Mouse (Mus musculus) T-cell, adult 2 months (primary cell): ENCODE results near the gene Arhgap22.

ENCODE experiments used
- DNase-seq: peaks from one replicate; pipeline ENCODE4 v3.0.0; 2022; ENCODE audit warnings: low spot score

Arhgap22 gene

GRCm38 (mm10) chr14:33213823-33214766, at the start of gene Arhgap22:
Arhgap22 (plus strand) TSS chr14:33214026.
- peak; percentile 39 for DNase-seq

GRCm38 (mm10) chr14:33168750-33169149, 45.1 kb upstream of the Arhgap22 start:
- no peak for DNase-seq

GRCm38 (mm10) chr14:33171942-33172341, 41.9 kb upstream of the Arhgap22 start:
- DNase-seq: no peak

GRCm38 (mm10) chr14:33175059-33175821, 38.6 kb upstream of the Arhgap22 start:
- no peak for DNase-seq

GRCm38 (mm10) chr14:33180102-33180501, 33.7 kb upstream of the Arhgap22 start:
- DNase-seq: no peak

- peak; percentile 23 for DNase-seq
These were observed 28.6 kb upstream of the Arhgap22 start, which contains the start of gene Wdfy4 for GRCm38 (mm10) chr14:33185068-33185800. Wdfy4 (minus strand) TSS chr14:33185508.

- no peak for DNase-seq
These were observed 26.6 kb upstream of the Arhgap22 start for GRCm38 (mm10) chr14:33187201-33187600.

GRCm38 (mm10) chr14:33189230-33189629, 24.6 kb upstream of the Arhgap22 start:
- DNase-seq: no peak

GRCm38 (mm10) chr14:33189849-33190423, 23.9 kb upstream of the Arhgap22 start:
- DNase-seq: no peak

- DNase-seq: no peak
These were observed 23.2 kb upstream of the Arhgap22 start for GRCm38 (mm10) chr14:33190646-33191045.

- no peak for DNase-seq
These were observed 20.1 kb upstream of the Arhgap22 start for GRCm38 (mm10) chr14:33193762-33194161.

GRCm38 (mm10) chr14:33194241-33194640, 19.6 kb upstream of the Arhgap22 start:
- no peak for DNase-seq

- DNase-seq: no peak
These were observed 11.7 kb upstream of the Arhgap22 start for GRCm38 (mm10) chr14:33202161-33202560.

- DNase-seq: no peak
These were observed 10.9 kb upstream of the Arhgap22 start for GRCm38 (mm10) chr14:33202885-33203284.

- DNase-seq: no peak
These were observed 10.0 kb upstream of the Arhgap22 start for GRCm38 (mm10) chr14:33203777-33204176.

- no peak for DNase-seq
These were observed 8.4 kb upstream of the Arhgap22 start for GRCm38 (mm10) chr14:33205280-33205965.

- DNase-seq: no peak
These were observed 6.8 kb upstream of the Arhgap22 start for GRCm38 (mm10) chr14:33207011-33207410.

- DNase-seq: no peak
These were observed 5.5 kb upstream of the Arhgap22 start for GRCm38 (mm10) chr14:33208331-33208730.

GRCm38 (mm10) chr14:33210806-33211205, 3.0 kb upstream of the Arhgap22 start:
- no peak for DNase-seq

GRCm38 (mm10) chr14:33212271-33212957, 1.4 kb upstream of the Arhgap22 start:
- no peak for DNase-seq

GRCm38 (mm10) chr14:33212958-33213309, 892 bp upstream of the Arhgap22 start:
- DNase-seq: no peak
